Mouse (Mus musculus): ENCODE results near the gene Dhx33. TPM values are rescaled to one million over a fixed set of nuclear protein-coding genes. Genes with fewer than 3 reads are reported as not detected.

Gene Dhx33
- polyA plus RNA-seq, 1 experiment from 2014 or later: 15.7 TPM

DNA sequence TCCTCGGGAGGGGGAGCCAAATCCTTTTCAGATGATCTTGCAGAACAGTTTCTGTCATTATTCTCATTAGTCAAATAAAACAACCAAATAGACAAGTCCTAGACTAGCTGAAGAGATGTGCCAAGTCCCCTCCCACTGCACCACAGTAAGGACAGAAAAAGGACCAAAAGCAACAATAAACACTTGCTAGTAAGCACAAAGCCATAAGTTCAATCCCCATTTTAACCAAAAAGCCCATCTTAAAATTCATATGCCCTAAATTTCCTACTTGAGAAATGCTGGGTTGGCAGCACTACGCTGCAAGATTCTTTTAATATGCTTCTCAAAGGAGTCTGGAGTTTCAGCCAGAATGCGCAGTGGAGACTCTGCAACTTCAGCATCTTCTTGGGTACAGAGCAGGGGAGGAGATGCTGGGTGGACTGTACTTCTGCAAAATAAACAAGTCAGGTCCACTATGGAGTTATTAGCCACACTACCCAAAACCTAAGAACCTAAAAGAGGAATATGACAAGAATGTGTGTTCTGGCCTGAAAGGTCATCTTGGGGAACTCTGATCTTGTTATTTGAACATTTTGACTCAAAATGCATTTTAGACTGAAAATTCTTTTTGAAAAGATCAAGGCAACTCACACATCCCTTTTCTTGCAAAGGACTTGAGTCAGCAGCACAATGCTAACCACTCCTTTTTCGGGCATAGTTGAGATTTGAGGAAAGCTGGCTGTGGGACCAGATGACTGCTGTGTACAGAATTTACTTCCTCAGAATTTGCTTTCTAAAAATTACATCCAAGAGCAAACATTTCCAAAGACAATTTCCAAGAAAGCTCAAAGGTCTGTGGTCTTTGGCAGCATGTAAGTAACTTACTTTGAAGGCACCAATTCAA is 59.1 kb downstream of the Dhx33 start:
- H3K36me3 ChIP-seq: peaks cover 90% of the 10 kb centered on the region
- H3K9me3 ChIP-seq: no peaks in the 10 kb centered on the region
- H3K4me1 ChIP-seq (replicated peaks): no peaks in the 10 kb centered on the region
- H3K4me3 ChIP-seq: no peak overlapping the region
- H3K4me2 ChIP-seq: no peak overlapping the region
- H3K27me3 ChIP-seq: no peaks in the 10 kb centered on the region
- no peak overlapping the region for H3K9ac ChIP-seq
- ATAC-seq (ENCODE audit: low FRiP score, low read depth): no peak
- WGBS: 93% methylated on average over 4 of the region's 4 CpGs
- no peak overlapping the region for H3K27ac ChIP-seq (replicated peaks)

DNA sequence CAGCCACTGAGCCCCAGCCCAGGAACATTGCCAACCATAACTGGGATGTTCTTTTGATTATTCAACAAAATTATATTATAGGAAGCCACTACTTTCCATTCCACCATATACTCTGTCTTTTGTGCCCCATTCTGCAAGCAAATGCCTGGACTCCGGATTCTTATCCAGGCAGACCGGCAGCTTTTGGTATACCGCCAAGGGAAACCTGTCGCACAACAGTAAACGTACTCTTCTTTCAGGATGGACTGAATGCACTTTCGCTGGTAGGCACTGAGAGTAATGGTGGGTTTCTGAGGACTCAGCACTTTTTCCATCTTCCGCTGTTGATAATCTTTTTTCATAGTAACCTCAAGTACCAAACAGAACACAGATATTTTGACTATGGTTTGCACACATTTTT is 60.6 kb downstream of the Dhx33 start:
- 85% methylated on average over 7 of the region's 7 CpGs for WGBS
- H3K4me1 ChIP-seq (replicated peaks): no peaks in the 10 kb centered on the region
- H3K9ac ChIP-seq: no peak overlapping the region
- H3K4me2 ChIP-seq: no peak overlapping the region
- H3K27ac ChIP-seq (replicated peaks): no peak overlapping the region
- H3K4me3 ChIP-seq: no peak overlapping the region
- no peaks in the 10 kb centered on the region for H3K27me3 ChIP-seq
- ATAC-seq (ENCODE audit: low FRiP score, low read depth): no peak
- no peaks in the 10 kb centered on the region for H3K9me3 ChIP-seq
- H3K36me3 ChIP-seq: peaks cover 90% of the 10 kb centered on the region

GRCm38 (mm10) chr11:70942596-70942995 is 61.6 kb downstream of the Dhx33 start:
- Histone ChIP-seq H3K27me3 (no peaks in the 10 kb centered on the region), H3K4me2 (no peak overlapping the region), H3K4me3 (no peak overlapping the region), H3K36me3 (peaks cover 89% of the 10 kb centered on the region), H3K9ac (no peak overlapping the region), H3K4me1 (replicated peaks) (no peaks in the 10 kb centered on the region), H3K27ac (replicated peaks) (no peak overlapping the region), H3K9me3 (no peaks in the 10 kb centered on the region)
- no peak for ATAC-seq (ENCODE audit: low FRiP score, low read depth)
- WGBS: 84% methylated on average over 1 of the region's 1 CpGs

- no peak overlapping the region for H3K4me3 ChIP-seq
- no peak overlapping the region for H3K9ac ChIP-seq
- 91% methylated on average over 7 of the region's 7 CpGs for WGBS
- ATAC-seq (ENCODE audit: low FRiP score, low read depth): no peak
- no peaks in the 10 kb centered on the region for H3K27me3 ChIP-seq
- H3K9me3 ChIP-seq: no peaks in the 10 kb centered on the region
- H3K27ac ChIP-seq (replicated peaks): no peak overlapping the region
- peaks cover 58% of the 10 kb centered on the region for H3K36me3 ChIP-seq
- H3K4me2 ChIP-seq: no peak overlapping the region
- H3K4me1 ChIP-seq (replicated peaks): no peaks in the 10 kb centered on the region
Observed at GRCm38 (mm10) chr11:70935316-70935715, 68.9 kb downstream of the Dhx33 start.

Other genes with a start within 250 kb of the Dhx33 start
- 15.8 and 16.1 TPM in 2 replicates for gene Zfp3, start 240.2 kb downstream of the Dhx33 start, polyA plus RNA-seq (2015; fragmentation: Nextera tagmentation; extraction: Ambion mirVana)
- 0.39 TPM in 1 of 2 replicates, not detected in the other for gene Scimp, start 191.9 kb downstream of the Dhx33 start, polyA plus RNA-seq (2015; fragmentation: Nextera tagmentation; extraction: Ambion mirVana)
- 85.5 and 88.9 TPM in 2 replicates for gene Rabep1, start 159.7 kb downstream of the Dhx33 start, polyA plus RNA-seq (2015; fragmentation: Nextera tagmentation; extraction: Ambion mirVana)
- 111 and 117 TPM in 2 replicates for gene Nup88, start 34.5 kb downstream of the Dhx33 start, polyA plus RNA-seq (2015; fragmentation: Nextera tagmentation; extraction: Ambion mirVana)
- gene Rpain, start 34.2 kb downstream of the Dhx33 start, polyA plus RNA-seq (2015; fragmentation: Nextera tagmentation; extraction: Ambion mirVana): 69.0 and 69.9 TPM in 2 replicates
- 175 and 182 TPM in 2 replicates for gene C1qbp, start 21.4 kb downstream of the Dhx33 start, polyA plus RNA-seq (2015; fragmentation: Nextera tagmentation; extraction: Ambion mirVana)
- 36.2 TPM in 2 replicates for gene Mis12, start 15.2 kb upstream of the Dhx33 start, polyA plus RNA-seq (2015; fragmentation: Nextera tagmentation; extraction: Ambion mirVana)
- gene Derl2, start 15.4 kb upstream of the Dhx33 start, polyA plus RNA-seq (2015; fragmentation: Nextera tagmentation; extraction: Ambion mirVana): 29.4 and 31.7 TPM in 2 replicates
- gene 6330403K07Rik, start 29.1 kb upstream of the Dhx33 start, polyA plus RNA-seq (2015; fragmentation: Nextera tagmentation; extraction: Ambion mirVana): 662 and 678 TPM in 2 replicates
- gene Nlrp1a, start 140.3 kb upstream of the Dhx33 start, polyA plus RNA-seq (2015; fragmentation: Nextera tagmentation; extraction: Ambion mirVana): 0.05 TPM in 1 of 2 replicates, not detected in the other
- gene Nlrp1b, start 226.3 kb upstream of the Dhx33 start, polyA plus RNA-seq (2015; fragmentation: Nextera tagmentation; extraction: Ambion mirVana): not detected in 2 replicates